Mouse (Mus musculus): ENCODE measurements around the gene Ttc7. TPM values are rescaled to one million over a fixed set of nuclear protein-coding genes. Genes with fewer than 3 reads are reported as not detected.
A peak's percentile ranks its signal among the peaks of the same experiment; 100 is the strongest.

Ttc7 gene
- polyA plus RNA-seq, 1 experiment = 88.6 TPM

GRCm38 (mm10) chr17:87368481-87368880 lies 85.8 kb downstream of the Ttc7 start:
- 90% methylated on average over 10 of the region's 10 CpGs for WGBS
- TF ChIP-seq CTCF (IDR thresholded peaks at IDR 0.05; ENCODE audit: extremely low read depth, insufficient read depth, insufficient read length, insufficient replicate concordance) (no peak), POLR2A (IDR thresholded peaks at IDR 0.05; ENCODE audit: low read depth, low read length) (no peak)
- H3K4me1 ChIP-seq (ENCODE audit: control insufficient read depth, insufficient read depth, insufficient read length) = no peaks in the 10 kb centered on the region
- no peaks in the 10 kb centered on the region for H3K27me3 ChIP-seq (ENCODE audit: control insufficient read depth, insufficient read depth, low read length)
- no peak for DNase-seq (ENCODE audit: low read depth in 1 of 2, low spot score in 2 of 2)
- H3K4me3 ChIP-seq (ENCODE audit: extremely low read depth, insufficient read depth, insufficient read length) = no peak overlapping the region
- no peak overlapping the region for H3K27ac ChIP-seq (ENCODE audit: insufficient read depth, low read length)
- H3K36me3 ChIP-seq (ENCODE audit: control insufficient read depth, insufficient read depth, low read length) = peaks cover 32% of the 10 kb centered on the region

- no peak for TF ChIP-seq CTCF (IDR thresholded peaks at IDR 0.05; ENCODE audit: extremely low read depth, insufficient read depth, insufficient read length, insufficient replicate concordance)
- no peak for TF ChIP-seq POLR2A (IDR thresholded peaks at IDR 0.05; ENCODE audit: low read depth, low read length)
- DNase-seq (ENCODE audit: low read depth in 1 of 2, low spot score in 2 of 2) = no peak
- H3K27me3 ChIP-seq (ENCODE audit: control insufficient read depth, insufficient read depth, low read length) = no peaks in the 10 kb centered on the region
- H3K4me1 ChIP-seq (ENCODE audit: control insufficient read depth, insufficient read depth, insufficient read length) = no peaks in the 10 kb centered on the region
- no peak overlapping the region for H3K27ac ChIP-seq (ENCODE audit: insufficient read depth, low read length)
- H3K4me3 ChIP-seq (ENCODE audit: extremely low read depth, insufficient read depth, insufficient read length) = no peak overlapping the region
- peaks cover 29% of the 10 kb centered on the region for H3K36me3 ChIP-seq (ENCODE audit: control insufficient read depth, insufficient read depth, low read length)
- WGBS = 92% methylated on average over 18 of the region's 18 CpGs
These were observed 86.6 kb downstream of the Ttc7 start for GRCm38 (mm10) chr17:87369270-87369759.

GRCm38 (mm10) chr17:87372189-87372588 lies 89.5 kb downstream of the Ttc7 start:
- WGBS = 93% methylated on average over 7 of the region's 7 CpGs
- no peak overlapping the region for H3K4me3 ChIP-seq (ENCODE audit: extremely low read depth, insufficient read depth, insufficient read length)
- DNase-seq (ENCODE audit: low read depth in 1 of 2, low spot score in 2 of 2) = no peak
- no peak for TF ChIP-seq POLR2A (IDR thresholded peaks at IDR 0.05; ENCODE audit: low read depth, low read length)
- TF ChIP-seq CTCF (IDR thresholded peaks at IDR 0.05; ENCODE audit: extremely low read depth, insufficient read depth, insufficient read length, insufficient replicate concordance) = no peak
- peaks cover 13% of the 10 kb centered on the region; the same call in 1 of the 2 replicates for H3K4me1 ChIP-seq (ENCODE audit: control insufficient read depth, insufficient read depth, insufficient read length)
- H3K36me3 ChIP-seq (ENCODE audit: control insufficient read depth, insufficient read depth, low read length) = peaks cover 15% of the 10 kb centered on the region
- no peaks in the 10 kb centered on the region for H3K27me3 ChIP-seq (ENCODE audit: control insufficient read depth, insufficient read depth, low read length)
- no peak overlapping the region for H3K27ac ChIP-seq (ENCODE audit: insufficient read depth, low read length)

GRCm38 (mm10) chr17:87373327-87373726 lies 90.6 kb downstream of the Ttc7 start:
- peaks cover 13% of the 10 kb centered on the region for H3K36me3 ChIP-seq (ENCODE audit: control insufficient read depth, insufficient read depth, low read length)
- no peak for DNase-seq (ENCODE audit: low read depth in 1 of 2, low spot score in 2 of 2)

GRCm38 (mm10) chr17:87375941-87376511 lies 93.3 kb downstream of the Ttc7 start:
- no peak overlapping the region for H3K4me3 ChIP-seq (ENCODE audit: extremely low read depth, insufficient read depth, insufficient read length)
- no peaks in the 10 kb centered on the region for H3K27me3 ChIP-seq (ENCODE audit: control insufficient read depth, insufficient read depth, low read length)
- H3K4me1 ChIP-seq (ENCODE audit: control insufficient read depth, insufficient read depth, insufficient read length) = peaks cover 27% of the 10 kb centered on the region
- H3K27ac ChIP-seq (ENCODE audit: insufficient read depth, low read length) = peak overlapping the region; percentile 20; the same call in 1 of the 2 replicates
- WGBS = 36% methylated on average over 10 of the region's 10 CpGs
- TF ChIP-seq CTCF (IDR thresholded peaks at IDR 0.05; ENCODE audit: extremely low read depth, insufficient read depth, insufficient read length, insufficient replicate concordance) (no peak), POLR2A (IDR thresholded peaks at IDR 0.05; ENCODE audit: low read depth, low read length) (no peak)
- peak in 1 of 2 experiments; percentile 34 for DNase-seq (ENCODE audit: low read depth in 1 of 2, low spot score in 2 of 2)
- peaks cover 12% of the 10 kb centered on the region for H3K36me3 ChIP-seq (ENCODE audit: control insufficient read depth, insufficient read depth, low read length)

More at GRCm38 (mm10) chr17:87373327-87373726, 90.6 kb downstream of the Ttc7 start:
- 92% methylated on average over 9 of the region's 9 CpGs for WGBS
- H3K4me3 ChIP-seq (ENCODE audit: extremely low read depth, insufficient read depth, insufficient read length) = no peak overlapping the region
- H3K4me1 ChIP-seq (ENCODE audit: control insufficient read depth, insufficient read depth, insufficient read length) = peaks cover 15% of the 10 kb centered on the region; the same call in 1 of the 2 replicates
- H3K27me3 ChIP-seq (ENCODE audit: control insufficient read depth, insufficient read depth, low read length) = no peaks in the 10 kb centered on the region
- H3K27ac ChIP-seq (ENCODE audit: insufficient read depth, low read length) = no peak overlapping the region
- TF ChIP-seq CTCF (IDR thresholded peaks at IDR 0.05; ENCODE audit: extremely low read depth, insufficient read depth, insufficient read length, insufficient replicate concordance) (no peak), POLR2A (IDR thresholded peaks at IDR 0.05; ENCODE audit: low read depth, low read length) (no peak)

GRCm38 (mm10) chr17:87376831-87377471 lies 94.3 kb downstream of the Ttc7 start:
- no peaks in the 10 kb centered on the region for H3K27me3 ChIP-seq (ENCODE audit: control insufficient read depth, insufficient read depth, low read length)
- peaks cover 8% of the 10 kb centered on the region for H3K36me3 ChIP-seq (ENCODE audit: control insufficient read depth, insufficient read depth, low read length)
- H3K27ac ChIP-seq (ENCODE audit: insufficient read depth, low read length) = no peak overlapping the region
- H3K4me1 ChIP-seq (ENCODE audit: control insufficient read depth, insufficient read depth, insufficient read length) = peaks cover 27% of the 10 kb centered on the region
- TF ChIP-seq POLR2A (IDR thresholded peaks at IDR 0.05; ENCODE audit: low read depth, low read length) (no peak), CTCF (IDR thresholded peaks at IDR 0.05; ENCODE audit: extremely low read depth, insufficient read depth, insufficient read length, insufficient replicate concordance) (no peak)
- no peak for DNase-seq (ENCODE audit: low read depth in 1 of 2, low spot score in 2 of 2)
- H3K4me3 ChIP-seq (ENCODE audit: extremely low read depth, insufficient read depth, insufficient read length) = no peak overlapping the region
- WGBS = 94% methylated on average over 6 of the region's 6 CpGs

GRCm38 (mm10) chr17:87377536-87377935 lies 94.8 kb downstream of the Ttc7 start:
- WGBS = 80% methylated on average over 6 of the region's 6 CpGs
- Histone ChIP-seq H3K36me3 (ENCODE audit: control insufficient read depth, insufficient read depth, low read length) (peaks cover 6% of the 10 kb centered on the region), H3K4me3 (ENCODE audit: extremely low read depth, insufficient read depth, insufficient read length) (no peak overlapping the region), H3K4me1 (ENCODE audit: control insufficient read depth, insufficient read depth, insufficient read length) (peaks cover 27% of the 10 kb centered on the region), H3K27ac (ENCODE audit: insufficient read depth, low read length) (no peak overlapping the region), H3K27me3 (ENCODE audit: control insufficient read depth, insufficient read depth, low read length) (no peaks in the 10 kb centered on the region)
- no peak for TF ChIP-seq CTCF (IDR thresholded peaks at IDR 0.05; ENCODE audit: extremely low read depth, insufficient read depth, insufficient read length, insufficient replicate concordance)
- no peak for TF ChIP-seq POLR2A (IDR thresholded peaks at IDR 0.05; ENCODE audit: low read depth, low read length)
- no peak for DNase-seq (ENCODE audit: low read depth in 1 of 2, low spot score in 2 of 2)
